Mouse (Mus musculus) urinary bladder, adult 18-20 months (tissue): ENCODE results near the gene Fam162b.
A peak's percentile ranks its signal among the peaks of the same experiment; 100 is the strongest.

Experiments
- DNase-seq, 2 experiments: peaks; one replicate each; pipeline ENCODE4 v3.0.0; 2022; ENCODE audit warnings: low spot score in 2 of 2, mixed read lengths in 2 of 2

The Fam162b gene

DNA sequence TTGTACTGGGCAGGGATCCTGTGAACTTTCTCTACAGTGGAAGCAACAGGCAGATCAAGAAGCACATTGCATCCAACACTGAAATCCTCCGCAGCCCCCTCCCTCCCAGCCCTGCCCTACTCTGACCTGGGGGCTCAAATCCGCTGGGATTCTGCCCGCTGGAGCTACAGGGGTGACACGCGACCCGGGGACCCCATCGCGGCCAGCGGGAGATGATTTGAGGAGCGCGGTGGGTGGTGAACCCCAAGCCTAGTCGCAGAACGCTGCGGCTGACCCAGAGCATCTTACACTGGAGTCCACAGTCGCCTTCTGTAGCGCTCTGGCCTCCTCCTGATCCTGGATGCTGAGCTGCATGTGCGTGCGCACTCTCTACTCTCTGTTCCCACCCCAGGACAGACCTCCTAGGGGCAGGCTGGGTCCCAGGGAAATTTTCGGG, at the start of gene Fam162b:
TSS of gene Fam162b (minus strand) at position 379 of the 436 bp plus-strand sequence.
- no peak for DNase-seq

DNA sequence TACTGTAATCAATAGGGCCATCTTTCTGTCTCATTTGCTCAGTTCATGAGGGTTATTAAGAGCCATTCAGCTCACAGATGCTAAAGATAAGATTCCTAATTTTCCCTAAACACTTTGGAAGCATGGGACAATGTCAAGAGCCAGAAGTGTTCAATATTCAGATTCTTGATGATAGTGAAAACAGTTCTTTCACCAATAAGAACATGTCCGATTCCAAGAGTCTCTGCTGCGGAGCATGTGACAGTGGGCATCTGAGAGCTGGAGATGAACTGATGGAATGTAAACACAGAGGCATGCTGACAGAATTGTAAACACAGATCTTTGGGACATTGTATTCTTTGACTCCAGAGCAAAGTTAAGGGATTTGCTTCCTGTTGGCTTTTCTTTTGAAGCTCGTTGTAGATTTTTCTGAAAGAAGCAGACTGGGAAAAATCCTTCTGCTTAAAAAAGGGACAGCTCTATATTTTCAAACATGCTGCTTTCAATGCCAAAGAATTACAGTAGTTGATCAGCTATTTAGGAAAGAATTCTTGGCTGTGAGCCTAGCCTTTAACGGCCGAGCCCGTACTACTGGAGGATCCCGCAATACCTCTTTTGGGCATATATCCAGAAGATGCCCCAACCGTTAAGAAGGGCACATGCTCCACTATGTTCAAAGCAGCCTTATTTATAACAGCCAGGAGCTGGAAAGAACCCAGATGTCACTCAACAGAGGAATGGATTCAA, 41.3 kb upstream of the Fam162b start, which contains the start of gene Gprc6a:
TSS of gene Gprc6a (minus strand) at position 51 of the 726 bp plus-strand sequence.
- DNase-seq = no peak

DNA sequence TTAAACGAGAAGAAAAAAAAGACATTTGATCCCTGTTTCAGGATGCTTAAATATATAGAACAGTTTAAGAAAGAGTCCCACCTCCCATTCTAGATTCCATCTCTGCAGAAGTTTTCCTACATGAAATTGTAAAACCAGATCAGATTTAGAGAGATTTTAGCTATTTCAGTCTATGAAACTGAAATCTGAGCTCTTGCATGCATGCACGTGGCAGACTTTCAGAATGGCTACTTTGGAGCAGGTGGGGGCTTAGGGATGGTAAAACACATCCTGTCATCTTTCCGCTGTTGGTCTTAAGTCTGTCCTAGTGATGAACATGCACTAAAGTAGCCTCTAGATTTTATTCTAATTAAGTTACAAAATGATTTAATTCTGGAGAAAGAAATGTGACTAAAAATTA, 30.9 kb upstream of the Fam162b start:
- no peak for DNase-seq

DNA sequence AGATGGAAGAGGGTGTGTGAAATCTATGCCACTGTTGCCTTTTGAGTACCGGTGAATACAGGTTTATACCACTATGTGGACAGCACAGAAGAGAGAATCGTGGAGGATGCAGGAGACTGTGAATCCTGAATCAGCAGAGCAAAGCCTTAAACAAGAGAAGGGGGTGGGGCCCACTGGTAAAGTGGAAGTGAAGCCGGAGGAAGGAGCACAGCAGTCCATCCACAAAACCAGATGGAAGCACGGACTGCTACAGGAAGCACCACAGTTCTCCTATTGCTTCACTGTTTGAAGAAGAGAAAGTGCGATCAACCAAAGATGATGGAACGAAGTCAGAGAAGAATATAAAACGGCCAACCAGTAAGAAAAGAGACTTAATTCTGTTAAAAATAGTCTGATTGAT, 29.8 kb upstream of the Fam162b start:
- no peak for DNase-seq

DNA sequence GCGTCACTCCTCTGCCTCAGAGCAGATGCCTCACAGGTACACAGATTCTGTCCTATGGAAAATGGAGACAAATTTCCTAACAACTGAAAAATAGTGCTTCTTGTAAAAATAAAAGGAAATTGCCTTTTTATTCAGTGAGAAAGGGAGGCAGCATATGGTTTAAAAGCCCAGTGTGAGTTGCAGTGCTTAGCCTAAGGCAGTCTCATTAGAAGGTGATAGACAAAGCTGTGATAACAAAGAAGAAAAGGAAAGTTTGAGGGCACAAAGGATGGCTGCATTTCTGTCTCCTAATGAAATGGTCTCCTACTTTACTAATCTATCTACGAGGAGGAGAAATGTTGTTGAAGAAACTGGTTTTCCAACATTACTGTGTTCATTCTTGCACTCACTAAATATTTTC, 28.2 kb upstream of the Fam162b start:
- DNase-seq = no peak

DNA sequence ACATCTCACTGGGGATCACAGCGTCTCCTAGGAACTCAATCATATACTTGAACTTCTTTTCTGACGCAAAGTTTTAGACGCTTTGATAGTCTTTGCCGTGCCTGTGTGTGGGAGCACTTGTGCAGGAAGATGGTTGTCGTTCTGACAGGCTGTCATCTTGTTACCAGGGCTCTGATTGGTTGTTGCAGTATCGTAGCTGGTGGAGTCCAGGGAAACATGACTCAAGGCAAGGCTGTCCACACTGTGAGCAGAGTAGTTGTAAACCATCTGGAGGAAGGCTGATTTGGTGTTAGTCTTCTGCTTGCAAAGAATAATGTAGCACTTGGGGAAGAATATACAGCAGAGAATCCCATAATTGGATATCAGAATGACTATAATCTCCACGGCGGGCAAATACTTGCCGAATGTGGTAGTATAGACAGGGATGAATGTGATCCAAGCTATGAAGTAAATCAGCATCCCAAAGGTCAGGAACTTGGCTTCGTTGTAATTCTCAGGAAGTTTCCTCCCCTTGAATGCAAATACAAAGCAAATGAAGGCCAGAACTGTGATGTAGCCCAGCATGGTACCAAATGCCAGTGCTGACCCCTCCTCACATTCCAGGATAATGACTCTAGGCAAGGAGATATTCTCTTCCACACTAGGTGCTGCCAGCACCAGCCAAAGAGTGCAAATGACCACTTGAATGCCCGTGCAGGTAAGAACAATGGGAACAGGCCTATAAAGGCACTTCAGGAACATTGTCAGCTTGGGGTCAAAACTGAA, 24.7 kb upstream of the Fam162b start:
- DNase-seq = no peak

DNA sequence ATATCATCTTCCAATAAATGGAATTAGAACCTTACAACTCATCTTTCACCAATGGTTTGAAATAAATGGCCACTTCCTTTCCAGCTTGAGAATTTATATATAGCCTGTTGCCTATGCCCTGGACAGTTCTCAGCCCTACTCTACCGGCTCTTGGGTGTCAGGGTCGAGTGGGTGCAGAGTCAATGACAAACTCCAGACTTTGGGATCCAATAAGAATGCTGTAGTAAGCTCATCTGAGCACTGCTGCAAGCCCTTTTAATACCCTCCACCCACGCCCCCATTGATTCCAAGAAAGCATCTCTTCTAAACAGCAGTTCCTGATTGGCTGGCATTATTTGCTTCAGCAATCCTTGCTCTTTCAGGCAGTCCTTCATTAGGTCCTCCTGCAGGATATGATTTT, 23.1 kb upstream of the Fam162b start:
- DNase-seq = no peak

DNA sequence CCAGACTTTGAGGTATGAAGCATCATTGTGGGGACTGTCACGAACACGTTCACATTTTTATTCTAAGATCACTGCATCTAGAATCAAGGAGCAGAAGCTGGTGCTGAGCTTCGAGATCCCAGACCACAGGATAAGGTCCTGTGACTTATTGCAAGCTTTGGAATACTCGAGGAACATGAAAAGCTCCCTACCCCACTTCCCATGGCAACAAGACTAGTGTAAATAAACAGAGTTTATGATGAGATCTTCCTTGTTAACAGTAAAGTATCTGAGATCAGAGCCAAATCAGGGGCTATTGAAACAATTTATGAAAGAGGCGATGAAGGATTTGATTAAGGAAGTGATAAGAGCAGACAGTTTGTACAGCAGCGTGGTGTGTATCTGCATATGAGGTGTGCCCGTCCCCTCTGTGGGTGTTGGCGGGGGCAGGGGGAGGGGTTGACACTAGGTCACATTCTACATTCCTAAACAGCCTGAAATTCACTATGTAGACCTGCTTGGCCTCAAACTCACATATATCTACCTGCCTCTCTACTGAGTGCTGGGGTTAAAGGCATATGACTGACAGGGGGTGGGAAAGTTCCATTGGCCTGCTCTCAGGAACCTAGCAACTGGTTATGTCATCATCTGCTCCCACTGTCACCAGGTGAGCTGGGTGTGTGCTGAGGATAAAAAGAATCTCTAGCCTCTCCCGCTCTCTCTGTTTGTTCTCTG, 21.8 kb upstream of the Fam162b start:
- DNase-seq = no peak

DNA sequence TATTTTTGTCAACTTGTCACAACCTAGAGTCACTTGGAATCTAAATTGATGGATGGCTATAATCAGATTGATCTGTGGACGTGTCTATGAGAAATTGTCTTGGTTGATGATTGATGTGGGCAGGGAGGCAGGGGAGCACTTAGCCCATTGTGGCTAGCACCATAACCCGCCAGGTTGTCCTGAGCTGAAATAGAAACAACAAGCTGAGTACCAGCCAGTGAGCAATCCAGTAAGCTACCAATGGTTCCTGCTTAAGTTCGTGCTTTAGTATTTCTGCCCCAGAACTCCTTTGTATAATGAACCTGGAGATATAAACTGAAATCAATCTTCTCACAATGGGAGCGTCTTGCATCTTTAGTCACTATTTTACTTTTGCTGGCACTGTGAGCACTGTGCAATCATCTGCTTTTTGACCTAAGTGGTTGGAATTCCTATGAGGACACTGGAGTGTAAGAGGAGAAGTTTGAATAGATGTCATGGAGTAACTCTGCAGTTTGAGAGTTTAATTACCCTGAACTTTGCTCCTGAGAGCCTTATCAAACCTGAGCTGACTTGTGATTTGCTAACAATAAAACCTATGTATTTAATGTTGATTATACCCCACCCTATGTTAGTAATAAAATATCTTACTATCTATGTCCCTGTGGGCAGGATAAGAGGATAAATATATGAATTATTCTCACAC, 19.6 kb upstream of the Fam162b start:
- DNase-seq = no peak

DNA sequence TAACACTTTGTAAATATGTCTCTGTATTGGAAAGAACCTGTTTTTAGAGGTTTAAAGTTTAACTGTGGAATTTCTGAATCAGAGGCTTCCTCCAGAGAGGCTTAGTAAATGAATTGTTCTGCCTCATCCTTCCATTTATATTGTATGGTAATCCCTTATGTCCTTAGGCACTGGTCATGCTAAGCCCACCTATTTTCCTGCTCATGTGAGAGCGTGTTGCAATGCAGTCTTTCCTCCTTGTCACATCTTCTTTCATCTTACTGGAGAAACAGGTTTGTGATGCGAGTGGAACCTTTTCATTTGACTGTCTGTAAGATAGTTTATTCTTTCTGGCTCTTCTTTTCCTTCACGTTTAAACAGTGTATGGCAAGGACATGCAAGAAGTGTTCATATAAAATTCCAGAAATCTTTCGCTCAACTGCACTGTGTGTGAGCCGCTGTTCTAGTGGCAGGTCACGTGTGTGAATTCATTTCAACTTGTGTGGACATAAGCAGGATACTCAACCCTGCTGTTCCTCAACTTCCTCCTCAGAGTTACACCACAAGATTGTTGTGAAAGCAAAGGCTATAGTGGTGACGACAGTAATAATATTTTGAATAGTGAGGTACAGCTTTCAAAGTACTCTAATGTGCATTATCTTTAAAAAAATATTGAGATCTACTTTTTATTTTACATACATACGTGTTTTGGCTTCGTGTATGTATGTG, 6.8 kb upstream of the Fam162b start:
- no peak for DNase-seq

DNA sequence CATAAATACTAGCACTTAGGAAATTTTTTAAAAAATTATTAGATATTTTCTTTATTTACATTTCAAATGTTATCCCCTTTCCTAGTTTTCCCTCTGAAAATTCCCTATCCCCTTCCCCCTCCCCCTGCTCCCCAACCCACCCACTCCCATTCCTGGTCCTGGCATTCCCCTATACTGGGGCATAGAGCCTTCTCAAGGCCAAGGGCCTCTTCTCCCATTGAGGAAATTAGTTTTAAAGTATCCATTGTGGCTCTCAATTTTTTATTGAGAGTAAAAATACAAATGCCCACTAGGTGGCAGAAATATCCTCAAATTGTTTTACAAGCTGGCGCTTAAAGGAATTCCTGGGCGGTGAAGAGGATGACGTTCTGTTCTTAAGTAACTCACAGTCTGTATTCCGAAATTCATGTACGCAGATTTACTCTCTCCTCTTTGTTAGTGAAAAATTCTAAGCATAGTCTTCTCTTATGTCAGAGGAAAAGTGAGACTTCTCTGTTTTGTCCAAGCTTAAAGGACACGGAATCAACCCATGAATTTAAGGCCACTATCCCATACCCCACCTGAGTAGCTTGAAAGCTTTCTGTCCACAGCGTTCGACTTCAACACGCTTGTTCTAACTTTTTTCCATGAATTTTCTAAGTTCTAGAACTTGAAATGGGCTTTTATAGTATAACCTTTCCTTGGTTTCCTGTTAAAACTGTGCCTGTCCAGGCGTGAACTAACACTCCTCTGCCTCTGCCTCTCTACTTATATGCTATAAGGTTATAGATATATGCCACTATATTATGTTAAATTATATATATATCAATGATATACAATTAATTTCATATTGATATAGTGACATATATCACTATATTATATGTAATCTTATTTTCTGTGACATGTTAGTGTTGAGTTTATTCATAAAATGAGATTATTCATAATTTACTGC, 4.9 kb upstream of the Fam162b start:
- DNase-seq = no peak

DNA sequence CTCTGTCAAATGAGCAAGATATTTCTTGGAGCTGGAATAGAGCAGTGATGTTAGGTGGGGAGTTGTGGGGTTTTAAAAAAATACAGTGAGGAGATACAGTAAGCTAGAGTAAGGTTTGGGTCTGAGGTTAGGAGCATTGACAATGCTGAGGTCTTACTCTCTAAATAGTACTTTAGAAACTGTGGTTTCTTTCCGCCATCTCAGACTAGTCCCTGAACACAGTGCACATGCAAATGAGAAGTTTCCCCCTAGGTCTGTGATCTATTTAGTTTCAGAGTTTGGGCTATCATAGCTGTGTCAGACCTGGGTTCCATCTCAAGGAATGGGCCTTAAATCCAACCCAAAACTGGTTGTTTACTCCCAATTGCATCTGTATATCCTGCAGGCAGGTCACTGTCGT, 1.3 kb upstream of the Fam162b start:
- no peak for DNase-seq

DNA sequence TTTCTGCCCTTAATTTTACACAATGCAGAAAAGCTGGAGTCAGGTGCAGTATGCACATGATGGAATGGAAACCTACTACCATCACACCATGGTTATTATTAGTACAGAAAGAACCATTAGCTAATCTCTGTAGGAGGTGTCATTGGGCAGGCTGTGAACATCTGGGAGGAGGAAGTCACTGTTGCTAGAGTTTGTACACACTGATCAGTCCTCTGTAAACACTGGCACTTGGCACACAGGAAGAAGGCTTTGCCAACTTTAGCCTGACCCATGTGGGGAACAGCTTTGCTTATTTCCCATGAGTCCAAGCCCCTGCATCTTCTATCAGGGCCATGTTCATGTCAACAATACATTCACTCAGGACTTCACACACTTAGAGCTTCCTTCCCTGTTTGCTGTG, 5.4 kb downstream of the Fam162b start:
- no peak for DNase-seq

DNA sequence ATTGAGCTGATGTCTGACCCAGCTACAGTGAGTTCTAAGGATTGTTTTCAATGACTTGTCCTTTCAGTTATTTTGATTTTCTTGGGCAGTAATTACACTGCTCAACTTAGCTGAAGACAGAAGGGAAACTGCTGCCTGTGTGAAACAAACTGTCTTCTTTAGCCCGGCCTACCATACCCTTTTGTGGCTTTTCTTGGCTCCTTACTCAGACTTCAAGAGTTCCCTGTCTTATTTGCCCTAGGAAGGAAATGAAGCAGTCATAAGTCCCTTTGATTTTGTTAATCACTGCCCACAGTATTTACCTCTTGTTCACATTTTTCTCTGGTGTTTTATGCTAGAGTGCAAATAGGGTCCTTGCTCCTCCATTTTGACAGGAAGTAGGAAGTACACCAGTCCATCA, 5.9 kb downstream of the Fam162b start:
- DNase-seq = no peak

DNA sequence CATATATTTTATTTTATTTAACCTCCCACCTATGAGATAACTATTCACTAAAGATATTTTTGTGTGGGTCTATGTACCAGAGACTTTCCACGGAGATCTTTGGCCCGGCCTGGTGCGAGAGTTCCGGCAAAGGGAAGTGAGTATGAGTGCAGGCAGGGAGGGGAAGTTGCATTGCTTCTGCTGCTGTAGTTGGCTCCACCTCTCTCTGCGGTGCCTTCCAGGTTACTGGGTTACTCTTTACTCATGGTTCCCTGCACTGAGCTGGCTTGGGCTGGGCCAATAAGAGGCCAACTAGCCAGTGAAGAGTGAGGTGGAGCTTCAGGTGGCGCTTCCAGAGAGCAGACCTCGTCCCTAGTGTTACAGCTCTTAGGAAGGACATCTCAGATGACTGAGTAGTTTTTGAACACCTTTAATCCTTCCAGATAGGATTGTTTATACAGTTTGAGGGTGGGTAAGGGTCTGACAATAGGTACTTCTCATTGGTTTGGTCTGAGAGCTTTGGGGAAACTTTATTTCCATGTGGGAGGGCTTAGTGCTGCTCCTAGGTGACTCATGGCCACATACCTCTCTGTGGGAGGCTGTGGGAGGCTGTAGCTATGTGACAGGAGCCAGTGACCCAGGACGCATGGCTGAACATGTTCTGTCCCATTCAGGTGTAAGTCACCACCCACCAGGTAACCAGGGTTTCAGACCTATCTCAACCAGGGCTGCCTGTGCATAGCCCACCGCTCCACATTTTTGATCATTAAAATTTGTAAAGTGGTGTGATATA, 18.9 kb downstream of the Fam162b start:
- DNase-seq = no peak

DNA sequence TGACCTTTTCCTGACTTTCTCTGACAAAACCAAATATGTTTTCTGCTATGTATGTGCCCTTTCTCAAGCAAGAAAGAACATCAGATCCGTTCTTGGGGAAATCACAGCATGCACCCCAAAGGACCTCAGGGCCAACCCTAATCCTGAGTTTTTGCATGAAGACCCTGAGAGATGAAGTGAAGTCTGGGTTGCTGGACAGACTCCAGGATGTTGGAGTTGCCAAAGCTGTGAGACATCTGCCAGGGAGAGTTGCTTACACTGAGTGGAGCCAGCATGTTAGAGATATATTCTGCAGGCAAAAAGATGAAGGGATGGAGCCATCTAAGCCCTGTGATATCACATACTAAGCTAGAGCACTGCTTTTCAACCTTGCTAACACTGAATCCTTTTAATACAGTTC, 34.3 kb downstream of the Fam162b start:
- no peak for DNase-seq

DNA sequence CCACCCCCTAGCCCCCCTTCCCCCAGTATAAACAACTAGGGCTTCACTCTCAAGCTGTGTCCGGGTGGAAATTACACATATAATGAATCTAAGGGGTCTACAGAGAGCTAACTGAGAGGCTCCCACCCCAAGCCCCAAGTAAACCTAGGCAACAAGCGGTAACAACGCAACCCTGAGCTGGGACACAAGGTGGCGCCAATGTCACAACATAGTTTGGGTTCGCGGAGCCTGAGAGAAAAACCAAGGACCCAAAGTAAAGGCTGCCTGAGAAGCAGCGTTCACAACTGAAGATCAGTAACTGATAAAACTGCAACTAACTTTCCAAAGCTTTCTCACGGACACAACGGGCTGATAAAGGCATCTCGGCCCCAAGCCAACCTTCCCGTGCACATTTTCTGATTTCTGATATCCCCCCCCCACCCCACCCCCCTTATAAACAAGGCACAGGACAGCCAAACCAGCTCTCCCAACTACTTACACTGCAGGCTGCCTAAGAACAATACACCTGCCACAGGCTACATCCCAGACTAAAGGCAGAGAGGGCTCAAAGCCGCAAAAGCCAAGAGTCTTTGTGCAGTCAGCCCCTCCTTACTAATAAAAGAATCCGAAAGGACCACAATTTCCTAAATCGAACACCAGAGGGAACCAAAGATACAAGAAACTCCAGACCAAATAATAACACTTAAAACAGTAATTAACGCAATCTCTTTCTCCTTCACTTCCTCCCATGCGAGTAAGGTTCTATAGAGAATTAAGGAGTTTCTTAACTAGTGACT, 36.8 kb downstream of the Fam162b start:
- peak; percentile 39 to 79 for DNase-seq
